Mouse (Mus musculus): Measurements from ENCODE around the gene Vps4b. TPM values are rescaled to one million over a fixed set of nuclear protein-coding genes. Genes with fewer than 3 reads are reported as not detected.

Gene Vps4b
- 100 to 1,000 TPM; 131 to 148 TPM for total RNA-seq (2023)

GRCm38 (mm10) chr1:106796542-106796924 lies at the start of gene Vps4b:
TSS of gene Vps4b (minus strand) at chr1:106796728.

GRCm38 (mm10) chr1:106759572-106760435 lies 36.7 kb downstream of the Vps4b start, which contains the start of gene Kdsr:
TSS of gene Kdsr (minus strand) at chr1:106759727.

Other genes with a start within 250 kb of the Vps4b start
- 10 to 100 TPM; 25.6 to 32.5 TPM for gene Bcl2, start 82.5 kb downstream of the Vps4b start, total RNA-seq (2023)
- 10 to 100 TPM; 15.2 to 16.0 TPM for gene Kdsr, start 37.0 kb downstream of the Vps4b start, total RNA-seq (2023)
- gene Serpinb5, start 64.4 kb upstream of the Vps4b start, total RNA-seq (2023) = not detected
- under 1 TPM in 1 of 2 experiments, not detected in 1; 0.39 TPM for gene Serpinb12, start 137.7 kb upstream of the Vps4b start, total RNA-seq (2023)
- not detected for gene Serpinb13, start 184.3 kb upstream of the Vps4b start, total RNA-seq (2023)